Mouse (Mus musculus) heart, embryonic 14.5 days (tissue): ENCODE measurements around the gene Samt4. TPM values are rescaled to one million over a fixed set of nuclear protein-coding genes. Genes with fewer than 3 reads are reported as not detected.
"Not testable (repeated sequence)": the region's sequence is repeated elsewhere in the genome, so short reads cannot be mapped to it uniquely, and the experiment has no call there.

ENCODE experiments used
- ATAC-seq: fragments of 200-750 bp; cut with Nextera tagmentation; 2 replicates; pipeline ENCODE4 v1.8.0; 2017; ENCODE audit warnings: low read depth, moderate TSS enrichment; ENCODE audit not compliant: insufficient number of reproducible peaks, insufficient read depth, low FRiP score
- H3K27ac ChIP-seq, 2 experiments: fragments of 200-500 bp in 1 of 2; fragments of 300-500 bp in 1 of 2; sonication (generic) in 1 of 2; replicated peaks in 1 of 2; 2 replicates each; pipeline ENCODE4 v1.5.1; 2012 to 2014; ENCODE audit warnings: low read depth in 2 of 2, low read length in 2 of 2, control low read depth in 1 of 2, mild to moderate bottlenecking in 1 of 2, mixed read lengths in 1 of 2; ENCODE audit not compliant: control insufficient read depth in 1 of 2, insufficient read depth in 1 of 2
- H3K27me3 ChIP-seq: fragments of 300-500 bp; sonication (generic); 2 replicates; pipeline ENCODE4 v1.6.1; 2014; ENCODE audit warnings: mild to moderate bottlenecking, low read length, control low read depth; ENCODE audit not compliant: control insufficient read depth, insufficient read depth
- H3K36me3 ChIP-seq: fragments of 300-500 bp; sonication (generic); 2 replicates; pipeline ENCODE4 v1.6.1; 2014; ENCODE audit warnings: mild to moderate bottlenecking, control low read depth, low read length, mixed read lengths; ENCODE audit not compliant: control insufficient read depth, insufficient read depth
- H3K4me1 ChIP-seq, 2 experiments: fragments of 200-500 bp in 1 of 2; fragments of 300-500 bp in 1 of 2; sonication (generic) in 1 of 2; 2 replicates each; pipeline ENCODE4 v1.6.1; 2012 to 2014; ENCODE audit warnings: low read length in 2 of 2, control low read depth in 1 of 2, mixed read lengths in 1 of 2; ENCODE audit not compliant: control insufficient read depth in 2 of 2, insufficient read depth in 2 of 2
- H3K4me2 ChIP-seq: fragments of 300-500 bp; sonication (generic); 2 replicates; pipeline ENCODE4 v1.6.1; 2014; ENCODE audit warnings: mild to moderate bottlenecking, low read length
- H3K4me3 ChIP-seq, 2 experiments: fragments of 200-500 bp in 1 of 2; fragments of 300-500 bp in 1 of 2; sonication (generic) in 1 of 2; 2 replicates each; pipeline ENCODE4 v1.5.1; 2012 to 2014; ENCODE audit warnings: low read length in 2 of 2, mild to moderate bottlenecking in 2 of 2, control low read depth in 1 of 2, low read depth in 1 of 2, moderate library complexity in 1 of 2; ENCODE audit not compliant: control insufficient read depth in 1 of 2, insufficient read depth in 1 of 2
- H3K9ac ChIP-seq: fragments of 300-500 bp; sonication (generic); 2 replicates; pipeline ENCODE4 v1.6.1; 2014; ENCODE audit warnings: mild to moderate bottlenecking, low read length
- H3K9me3 ChIP-seq: fragments of 300-500 bp; sonication (generic); 2 replicates; pipeline ENCODE4 v1.6.1; 2016; ENCODE audit warnings: low read length, control low read depth; ENCODE audit not compliant: control insufficient read depth
- WGBS: fragments of 180-500 bp; shearing (Covaris S2); extraction: QIAGEN DNeasy Blood & Tissue Kit; methylation state at CpG from one replicate; pipeline ENCODE4 v1.1.7; 2014; 5-methylcytosine and 5-hydroxymethylcytosine counted together
- polyA plus RNA-seq: library from polyadenylated mRNA; unstranded; fragments of >200 nt; fragmentation: Nextera tagmentation; extraction: Ambion mirVana; gene quantifications from 2 replicates; pipeline ENCODE4 v1.2.1, GENCODE M21; 2014

Gene Samt4
- polyA plus RNA-seq, result not detected in 2 replicates

DNA sequence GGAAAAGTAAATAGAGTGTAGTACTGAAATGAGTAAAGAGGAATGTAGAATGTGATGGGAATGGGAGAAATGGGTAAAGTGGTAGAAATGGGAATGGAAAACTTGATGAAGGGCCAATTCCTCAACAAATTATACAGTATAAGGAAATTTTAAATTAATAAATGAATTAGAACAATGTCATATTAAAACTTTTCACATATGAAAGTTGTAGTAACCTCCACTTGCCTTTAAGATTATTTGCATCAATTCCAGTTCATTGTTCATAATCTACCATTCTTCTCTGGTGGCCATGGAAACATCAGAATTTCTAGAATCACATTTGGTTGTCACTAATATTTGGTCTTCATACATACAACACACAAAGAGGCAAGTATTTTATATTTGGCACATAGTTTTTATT, at the start of gene Samt4:
Gene Samt4 (plus strand): TSS at position 301 of the 400 bp plus-strand sequence.
- Histone ChIP-seq H3K9me3 (no peaks in the 10 kb centered on the region), H3K9ac (no peak within 1 kb of the TSS), H3K27me3 (no peaks in the 10 kb centered on the region), H3K36me3 (no peaks in the 10 kb centered on the region), H3K4me1 (no peaks in the 10 kb centered on the region), H3K27ac (no peak within 1 kb of the TSS), H3K4me3 (no peak within 1 kb of the TSS), H3K4me2 (no peak within 1 kb of the TSS)
- ATAC-seq, result no peak

DNA sequence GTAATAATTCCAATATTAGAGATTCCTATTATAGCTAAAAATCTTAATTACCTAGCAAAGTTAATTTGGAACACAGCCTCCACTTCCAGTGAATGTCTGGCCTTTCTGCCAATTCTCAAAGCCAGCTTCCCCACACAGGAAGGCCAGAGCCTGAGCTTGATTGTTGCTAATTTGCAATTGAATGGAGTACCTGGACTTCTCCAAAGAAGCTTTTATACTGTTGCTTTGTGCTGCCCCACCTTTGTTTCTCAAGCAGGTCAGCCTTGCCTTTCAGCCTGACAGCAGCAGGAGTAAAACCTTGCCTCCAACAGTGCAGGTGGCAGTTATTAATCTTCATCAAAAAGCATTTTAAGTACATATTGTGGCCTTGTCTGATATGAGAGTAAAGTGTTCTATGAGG, 38.1 kb upstream of the Samt4 start:
- H3K9me3 ChIP-seq, H3K27ac ChIP-seq, H3K9ac ChIP-seq, H3K36me3 ChIP-seq, ATAC-seq, H3K4me1 ChIP-seq, H3K27me3 ChIP-seq, H3K4me3 ChIP-seq, H3K4me2 ChIP-seq: not testable (repeated sequence)

DNA sequence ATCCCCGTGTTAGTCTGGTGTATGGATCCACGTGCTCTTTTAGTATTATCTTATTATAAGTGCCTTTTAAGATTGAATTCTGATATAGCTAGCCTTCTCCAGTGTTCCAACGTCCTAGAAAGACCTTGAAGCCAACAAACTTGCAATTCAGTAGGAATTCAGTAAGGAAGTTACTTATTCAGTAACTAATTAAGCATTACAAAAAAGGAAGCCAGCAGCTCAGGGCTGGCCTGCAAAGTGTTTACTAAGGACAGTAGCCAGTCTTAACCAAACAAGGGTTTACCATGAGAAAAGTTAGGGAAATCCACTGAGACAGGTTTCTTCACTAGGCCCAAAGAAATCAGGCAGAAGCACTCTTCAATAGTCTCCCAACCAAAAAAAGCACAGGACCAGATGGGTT, 13.4 kb upstream of the Samt4 start:
- H3K36me3 ChIP-seq, ATAC-seq, H3K9ac ChIP-seq, H3K27me3 ChIP-seq, H3K27ac ChIP-seq, H3K4me2 ChIP-seq, H3K4me1 ChIP-seq, H3K4me3 ChIP-seq, H3K9me3 ChIP-seq: not testable (repeated sequence)
- 55% methylated on average over 3 of the region's 3 CpGs for WGBS

Other genes with a start within 250 kb of the Samt4 start
- gene 4930524N10Rik, start 138.6 kb upstream of the Samt4 start, polyA plus RNA-seq, result not detected in 2 replicates
- not detected in 2 replicates for gene Samt2, start 97.4 kb downstream of the Samt4 start, polyA plus RNA-seq